Mouse (Mus musculus) limb, embryonic 11.5 days (tissue): ENCODE measurements around the gene Gtpbp8. TPM values are rescaled to one million over a fixed set of nuclear protein-coding genes. Genes with fewer than 3 reads are reported as not detected.

Source experiments
- ATAC-seq: fragments of 200-750 bp; cut with Nextera tagmentation; 2 replicates; pipeline ENCODE4 v1.8.0; 2017; ENCODE audit warnings: low read depth; ENCODE audit not compliant: insufficient number of reproducible peaks, low FRiP score, low TSS enrichment
- DNase-seq: peaks from one replicate; pipeline ENCODE4 v3.0.0-alpha.2; 2015; ENCODE audit warnings: low spot score
- H3K27ac ChIP-seq: fragments of 300-500 bp; sonication (generic); replicated peaks from 2 replicates; pipeline ENCODE4 v1.5.1; 2014; ENCODE audit warnings: low read depth, mild to moderate bottlenecking, low read length
- H3K27me3 ChIP-seq: fragments of 300-500 bp; sonication (generic); 2 replicates; pipeline ENCODE4 v1.6.1; 2014; ENCODE audit warnings: mild to moderate bottlenecking, low read length, mixed read lengths; ENCODE audit not compliant: control insufficient read depth, insufficient read depth
- H3K36me3 ChIP-seq: fragments of 300-500 bp; sonication (generic); 2 replicates; pipeline ENCODE4 v1.6.1; 2014; ENCODE audit warnings: mild to moderate bottlenecking, low read length, moderate library complexity, mixed read lengths; ENCODE audit not compliant: control insufficient read depth, insufficient read depth
- H3K4me1 ChIP-seq: fragments of 300-500 bp; sonication (generic); 2 replicates; pipeline ENCODE4 v1.6.1; 2014; ENCODE audit warnings: low read length, mixed read lengths; ENCODE audit not compliant: control insufficient read depth, insufficient read depth
- H3K4me2 ChIP-seq: fragments of 300-500 bp; sonication (generic); 2 replicates; pipeline ENCODE4 v1.6.1; 2014; ENCODE audit warnings: low read depth, mild to moderate bottlenecking, moderate library complexity; ENCODE audit not compliant: severe bottlenecking
- H3K4me3 ChIP-seq: fragments of 300-500 bp; sonication (generic); 2 replicates; pipeline ENCODE4 v1.5.1; 2014; ENCODE audit warnings: low read depth, low read length
- H3K9ac ChIP-seq: fragments of 300-500 bp; sonication (generic); 2 replicates; pipeline ENCODE4 v1.6.1; 2014; ENCODE audit warnings: mild to moderate bottlenecking, low read length
- H3K9me3 ChIP-seq: fragments of 300-500 bp; sonication (generic); 2 replicates; pipeline ENCODE4 v1.6.1; 2016; ENCODE audit warnings: low read length; ENCODE audit not compliant: control insufficient read depth
- WGBS: fragments of 180-500 bp; shearing (Covaris S2); extraction: QIAGEN DNeasy Blood & Tissue Kit; methylation state at CpG from one replicate; pipeline ENCODE4 v1.1.7; 2014; 5-methylcytosine and 5-hydroxymethylcytosine counted together
- polyA plus RNA-seq: library from polyadenylated mRNA; unstranded; fragments of >200 nt; fragmentation: Nextera tagmentation; extraction: Ambion mirVana; gene quantifications from 2 replicates; pipeline ENCODE4 v1.2.1, GENCODE M21; 2014

Gene Gtpbp8
- polyA plus RNA-seq, 1 experiment from 2014 or later = 26.4 TPM

DNA sequence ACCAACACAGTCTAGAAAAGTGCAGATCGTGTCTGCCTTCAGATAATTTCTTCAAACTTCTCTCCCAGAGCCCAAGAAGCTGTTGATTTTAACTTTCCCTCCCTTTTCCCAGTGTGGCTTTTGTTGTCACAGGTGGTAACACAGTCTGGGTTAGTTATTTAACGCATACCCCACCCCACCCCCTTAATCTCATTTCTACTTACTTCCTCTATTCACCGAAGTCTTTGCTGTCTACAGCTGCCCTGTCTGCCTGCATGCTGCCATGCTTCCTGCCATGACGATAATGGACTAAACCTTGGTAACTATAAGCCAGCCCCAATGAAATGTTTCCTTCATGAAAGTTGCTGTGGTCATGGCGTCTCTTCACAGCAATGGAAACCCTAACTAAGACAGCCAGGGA lies 43.9 kb downstream of the Gtpbp8 start:
- 75% methylated on average over 5 of the region's 5 CpGs for WGBS
- no peak overlapping the region for H3K4me3 ChIP-seq
- DNase-seq = no peak
- no peaks in the 10 kb centered on the region for H3K9me3 ChIP-seq
- no peak overlapping the region for H3K9ac ChIP-seq
- H3K4me2 ChIP-seq = no peak overlapping the region
- ATAC-seq = no peak
- no peaks in the 10 kb centered on the region for H3K36me3 ChIP-seq
- no peak overlapping the region for H3K27ac ChIP-seq
- no peaks in the 10 kb centered on the region for H3K27me3 ChIP-seq
- H3K4me1 ChIP-seq = no peaks in the 10 kb centered on the region

DNA sequence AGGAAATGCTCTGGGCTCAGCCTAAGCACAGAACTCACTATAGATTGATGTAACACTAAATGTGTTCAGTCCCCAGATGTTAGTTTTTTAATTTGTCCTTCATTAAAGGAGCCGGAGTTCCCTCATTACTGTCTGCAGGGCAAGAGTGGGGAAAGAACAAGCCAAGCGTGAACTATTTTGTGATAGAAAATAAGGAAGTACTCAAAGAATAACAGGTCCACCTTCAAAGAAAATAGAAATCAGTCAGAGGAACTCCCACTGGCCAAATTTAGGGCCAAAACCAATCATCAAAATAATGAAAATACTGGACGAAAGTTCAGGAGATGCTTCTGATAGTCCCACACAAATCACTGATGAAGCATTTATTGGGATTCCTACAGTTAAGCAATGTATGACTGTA lies 45.0 kb downstream of the Gtpbp8 start:
- DNase-seq (no peak), ATAC-seq (no peak)
- Histone ChIP-seq H3K36me3 (no peaks in the 10 kb centered on the region), H3K9me3 (no peaks in the 10 kb centered on the region), H3K9ac (no peak overlapping the region), H3K4me1 (peaks cover 2% of the 10 kb centered on the region; the same call in 1 of the 2 replicates), H3K27me3 (no peaks in the 10 kb centered on the region), H3K4me2 (no peak overlapping the region), H3K27ac (no peak overlapping the region), H3K4me3 (no peak overlapping the region)
- WGBS = 89% methylated on average over 3 of the region's 3 CpGs

DNA sequence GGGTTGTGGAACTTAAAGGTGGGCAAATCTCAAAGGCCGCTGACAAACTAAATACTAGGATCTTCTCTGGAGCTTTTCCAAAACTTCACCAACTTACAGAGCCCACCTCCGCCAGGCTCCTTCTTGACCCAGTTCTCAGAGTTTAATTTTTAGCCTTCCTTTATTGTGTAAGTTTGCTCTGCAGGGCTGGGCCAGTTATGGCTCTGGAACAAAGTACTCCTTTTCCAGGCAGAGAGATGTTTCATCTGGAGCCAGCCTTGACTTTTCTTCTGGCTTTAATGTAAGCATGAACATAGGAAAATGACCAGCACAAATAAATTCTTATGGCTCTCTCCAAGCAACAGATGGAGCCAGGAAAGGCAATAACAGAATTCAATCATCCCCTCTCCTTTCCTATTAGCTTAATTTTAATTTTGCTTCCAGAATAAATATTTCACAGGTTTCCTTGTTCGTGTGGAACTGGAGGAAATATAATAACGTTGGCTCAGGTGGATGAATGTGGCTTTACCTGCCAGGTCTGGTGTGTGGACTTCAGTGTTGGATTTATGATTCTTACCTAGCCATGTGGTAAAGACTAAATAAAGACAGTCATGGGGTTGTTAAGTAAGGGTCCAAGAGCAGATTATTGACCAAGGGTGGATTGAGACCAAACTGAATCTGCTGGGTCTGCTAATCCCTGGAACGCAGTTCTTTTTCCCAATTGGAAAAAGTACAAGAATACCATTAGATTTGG lies 48.5 kb downstream of the Gtpbp8 start:
- Histone ChIP-seq H3K4me3 (no peak overlapping the region), H3K9me3 (no peaks in the 10 kb centered on the region), H3K27me3 (no peaks in the 10 kb centered on the region), H3K4me1 (peaks cover 5% of the 10 kb centered on the region; the same call in 1 of the 2 replicates), H3K27ac (no peak overlapping the region), H3K4me2 (no peak overlapping the region), H3K9ac (no peak overlapping the region), H3K36me3 (no peaks in the 10 kb centered on the region)
- DNase-seq (no peak), ATAC-seq (no peak)
- WGBS = 90% methylated on average over 5 of the region's 5 CpGs

GRCm38 (mm10) chr16:44695859-44696620 lies 50.1 kb downstream of the Gtpbp8 start:
- Histone ChIP-seq H3K4me2 (no peak overlapping the region), H3K9me3 (no peaks in the 10 kb centered on the region), H3K4me3 (no peak overlapping the region), H3K27me3 (no peaks in the 10 kb centered on the region), H3K36me3 (no peaks in the 10 kb centered on the region), H3K9ac (no peak overlapping the region), H3K27ac (peak overlapping the region; percentile 38), H3K4me1 (peaks cover 7% of the 10 kb centered on the region; the same call in 1 of the 2 replicates)
- WGBS = 22% methylated on average over 12 of the region's 12 CpGs
- DNase-seq = peak; percentile 49
- ATAC-seq = peak; percentile 91

- Histone ChIP-seq H3K9ac (no peak overlapping the region), H3K27ac (peak overlapping the region; percentile 38; the same call in 1 of the 2 replicates), H3K36me3 (no peaks in the 10 kb centered on the region), H3K9me3 (no peaks in the 10 kb centered on the region), H3K27me3 (no peaks in the 10 kb centered on the region), H3K4me3 (no peak overlapping the region), H3K4me2 (no peak overlapping the region), H3K4me1 (peaks cover 7% of the 10 kb centered on the region; the same call in 1 of the 2 replicates)
- no peak for DNase-seq
- ATAC-seq = no peak; the same call in 1 of the 2 replicates
- WGBS = 75% methylated on average over 8 of the region's 8 CpGs
Observed at GRCm38 (mm10) chr16:44695214-44695858, 50.8 kb downstream of the Gtpbp8 start.

DNA sequence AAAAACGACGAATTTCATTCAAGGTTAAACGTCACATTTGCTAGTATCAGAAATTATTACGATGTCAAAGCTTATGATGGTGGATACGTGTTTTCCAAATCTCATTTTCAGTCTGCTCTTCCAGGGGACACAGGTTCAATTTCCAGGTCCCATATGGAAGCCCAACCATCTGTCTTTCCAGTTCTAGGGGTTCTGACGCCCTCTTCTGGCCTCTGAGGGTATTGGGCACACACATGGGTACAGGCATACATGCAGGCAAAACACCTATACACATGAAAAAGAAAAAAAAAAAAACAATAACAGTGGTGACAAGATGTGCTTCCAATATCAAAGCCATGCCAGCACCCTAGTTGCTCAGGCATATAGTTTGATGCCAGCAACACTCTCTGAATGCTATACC lies 52.5 kb downstream of the Gtpbp8 start:
- DNase-seq (no peak), ATAC-seq (no peak)
- no peaks in the 10 kb centered on the region for H3K27me3 ChIP-seq
- peaks cover 10% of the 10 kb centered on the region for H3K4me1 ChIP-seq
- H3K9ac ChIP-seq = no peak overlapping the region
- no peaks in the 10 kb centered on the region for H3K36me3 ChIP-seq
- no peaks in the 10 kb centered on the region for H3K9me3 ChIP-seq
- H3K27ac ChIP-seq = no peak overlapping the region
- no peak overlapping the region for H3K4me3 ChIP-seq
- WGBS = 70% methylated on average over 6 of the region's 6 CpGs
- no peak overlapping the region for H3K4me2 ChIP-seq

- H3K4me1 ChIP-seq = peaks cover 14% of the 10 kb centered on the region
- H3K9me3 ChIP-seq = no peaks in the 10 kb centered on the region
- H3K4me2 ChIP-seq = no peak overlapping the region
- H3K9ac ChIP-seq = no peak overlapping the region
- no peaks in the 10 kb centered on the region for H3K36me3 ChIP-seq
- H3K27ac ChIP-seq = no peak overlapping the region
- DNase-seq (no peak), ATAC-seq (no peak)
- 93% methylated on average over 1 of the region's 1 CpGs for WGBS
- no peak overlapping the region for H3K4me3 ChIP-seq
- no peaks in the 10 kb centered on the region for H3K27me3 ChIP-seq
Observed at GRCm38 (mm10) chr16:44692541-44692940, 53.6 kb downstream of the Gtpbp8 start.

GRCm38 (mm10) chr16:44691561-44692141 lies 54.5 kb downstream of the Gtpbp8 start:
- Histone ChIP-seq H3K4me2 (no peak overlapping the region), H3K9ac (no peak overlapping the region), H3K4me1 (peaks cover 22% of the 10 kb centered on the region), H3K4me3 (no peak overlapping the region), H3K27me3 (no peaks in the 10 kb centered on the region), H3K27ac (no peak overlapping the region), H3K36me3 (no peaks in the 10 kb centered on the region), H3K9me3 (no peaks in the 10 kb centered on the region)
- no peak for ATAC-seq
- no peak for DNase-seq
- 67% methylated on average over 17 of the region's 17 CpGs for WGBS
